Mouse (Mus musculus) right cerebral cortex, postnatal 36 days (tissue): ENCODE results near the gene Nkd1.

Experiments
- DNase-seq, 2 experiments: peaks; one replicate each; pipeline ENCODE4 v3.0.0; 2022; ENCODE audit warnings: low spot score in 2 of 2, mixed read lengths in 1 of 2

Nkd1 gene

GRCm38 (mm10) chr8:88538976-88539371 is 17.8 kb downstream of the Nkd1 start:
- DNase-seq, result no peak

- DNase-seq, result no peak
Measured at GRCm38 (mm10) chr8:88539963-88540362, 18.8 kb downstream of the Nkd1 start.

GRCm38 (mm10) chr8:88542596-88543213 is 21.6 kb downstream of the Nkd1 start:
- no peak for DNase-seq

GRCm38 (mm10) chr8:88544677-88545076 is 23.5 kb downstream of the Nkd1 start:
- no peak for DNase-seq

- no peak for DNase-seq
Measured at GRCm38 (mm10) chr8:88545441-88545840, 24.3 kb downstream of the Nkd1 start.

GRCm38 (mm10) chr8:88546032-88546732 is 25.0 kb downstream of the Nkd1 start:
- DNase-seq, result no peak

- DNase-seq, result no peak
Measured at GRCm38 (mm10) chr8:88555669-88556068, 34.5 kb downstream of the Nkd1 start.

GRCm38 (mm10) chr8:88559985-88560473 is 38.9 kb downstream of the Nkd1 start:
- no peak for DNase-seq

- DNase-seq, result no peak
Measured at GRCm38 (mm10) chr8:88561402-88561801, 40.2 kb downstream of the Nkd1 start.

- DNase-seq, result no peak
Measured at GRCm38 (mm10) chr8:88564256-88564903, 43.2 kb downstream of the Nkd1 start.

GRCm38 (mm10) chr8:88566119-88566518 is 45.0 kb downstream of the Nkd1 start:
- DNase-seq, result no peak

- peak; percentile 65 to 68 for DNase-seq
Measured at GRCm38 (mm10) chr8:88567314-88568121, 46.4 kb downstream of the Nkd1 start.

- DNase-seq, result no peak
Measured at GRCm38 (mm10) chr8:88568211-88568610, 47.1 kb downstream of the Nkd1 start.

- DNase-seq, result no peak
Measured at GRCm38 (mm10) chr8:88569366-88569765, 48.2 kb downstream of the Nkd1 start.

GRCm38 (mm10) chr8:88570293-88570998 is 49.3 kb downstream of the Nkd1 start:
- no peak for DNase-seq

GRCm38 (mm10) chr8:88571434-88572184 is 50.5 kb downstream of the Nkd1 start:
- DNase-seq, result no peak

- DNase-seq, result no peak
Measured at GRCm38 (mm10) chr8:88572185-88572909, 51.2 kb downstream of the Nkd1 start.

- no peak for DNase-seq
Measured at GRCm38 (mm10) chr8:88572941-88573645, 51.9 kb downstream of the Nkd1 start.

- no peak for DNase-seq
Measured at GRCm38 (mm10) chr8:88574975-88575374, 53.8 kb downstream of the Nkd1 start.
